Mouse (Mus musculus): ENCODE results near the gene Sp6. TPM values are rescaled to one million over a fixed set of nuclear protein-coding genes. Genes with fewer than 3 reads are reported as not detected.

Sp6 gene
- not detected for total RNA-seq (2023)

DNA sequence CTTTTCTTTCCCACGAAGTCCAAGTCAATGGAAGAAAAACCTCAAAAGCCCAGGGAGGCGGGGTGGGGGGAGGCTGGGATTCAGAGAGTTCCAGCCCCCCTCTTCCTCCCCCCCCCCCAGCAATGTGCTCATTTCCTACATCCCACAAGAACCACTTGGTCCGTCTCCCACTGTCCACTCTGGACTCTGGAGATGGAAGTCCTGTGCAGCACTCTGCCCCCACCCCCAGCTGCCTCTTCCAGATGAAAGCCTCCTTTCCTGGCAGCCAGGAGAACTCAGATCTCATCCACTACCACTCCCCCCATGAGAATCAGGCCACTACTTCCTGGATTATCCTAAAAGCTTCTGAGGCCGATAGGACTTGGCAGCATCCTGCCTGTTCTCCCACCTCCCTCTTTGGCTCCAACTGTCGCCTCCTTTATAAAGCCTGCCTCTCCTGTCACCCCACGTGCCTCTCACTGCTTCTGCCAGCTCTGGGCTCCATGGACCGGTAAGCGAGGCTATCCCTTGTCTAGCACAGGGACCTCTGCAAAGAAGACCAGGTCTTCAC is at the start of gene Sp6:
TSS of gene Sp6 (plus strand) at position 274 of the 550 bp plus-strand sequence.

DNA sequence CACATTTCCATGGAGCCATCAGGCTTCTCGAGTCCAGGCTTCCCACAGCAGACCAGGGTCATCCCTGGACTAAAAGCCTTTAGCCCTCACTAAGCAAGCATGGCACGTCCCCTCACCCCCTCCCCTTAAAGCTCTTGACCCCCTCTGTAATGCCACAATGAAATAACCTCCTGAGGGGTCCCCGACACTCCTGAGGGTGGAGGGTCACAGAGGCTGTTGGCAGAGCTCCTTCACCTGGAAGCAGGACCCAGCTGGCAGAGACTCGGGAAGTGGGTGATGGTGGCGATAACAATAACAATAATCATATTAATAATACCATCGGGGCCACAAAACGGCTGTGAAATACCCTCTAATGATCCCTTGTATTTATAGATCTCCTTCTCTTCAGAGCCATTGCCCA is 30.3 kb upstream of the Sp6 start, which contains the start of gene Sp2:
TSS of gene Sp2 (minus strand) at position 101 of the 400 bp plus-strand sequence.

DNA sequence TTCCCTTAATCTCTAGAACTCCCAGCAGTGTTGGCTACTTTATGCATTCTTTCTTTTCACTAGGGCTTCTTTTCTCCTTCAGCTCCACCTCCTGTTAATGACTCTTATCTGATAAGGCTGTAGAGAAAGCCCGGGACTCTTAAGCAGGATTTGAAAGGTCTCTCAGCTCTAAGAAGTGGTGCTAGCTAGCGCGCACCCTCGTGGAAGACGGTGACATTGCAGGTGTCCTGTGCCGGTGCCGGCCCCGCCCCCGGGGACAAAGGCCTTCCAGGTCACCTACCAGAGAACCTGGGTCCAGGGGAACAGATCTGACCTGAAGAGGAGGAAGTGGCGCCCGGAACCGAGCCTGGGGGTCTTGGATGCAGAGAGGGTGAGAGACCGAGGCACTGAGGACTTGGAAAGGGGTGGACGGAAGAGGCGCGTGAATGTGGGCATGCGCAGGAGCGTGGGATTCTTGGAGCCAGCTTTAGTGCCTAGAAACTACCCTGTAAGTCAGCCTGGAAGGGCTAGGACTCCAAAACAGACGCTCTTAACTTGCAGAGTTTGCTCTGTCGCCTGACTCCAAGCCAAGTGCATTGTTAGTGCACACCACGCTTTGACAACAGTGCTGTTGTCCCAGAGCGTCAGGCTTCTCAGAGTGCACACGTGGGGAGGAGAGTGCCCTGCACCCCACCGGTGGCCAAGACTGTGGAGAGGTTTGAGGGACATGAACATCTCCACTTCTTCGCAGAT is 16.7 kb downstream of the Sp6 start, which contains the start of gene Scrn2:
TSS of gene Scrn2 (plus strand) at position 253 of the 732 bp plus-strand sequence.

DNA sequence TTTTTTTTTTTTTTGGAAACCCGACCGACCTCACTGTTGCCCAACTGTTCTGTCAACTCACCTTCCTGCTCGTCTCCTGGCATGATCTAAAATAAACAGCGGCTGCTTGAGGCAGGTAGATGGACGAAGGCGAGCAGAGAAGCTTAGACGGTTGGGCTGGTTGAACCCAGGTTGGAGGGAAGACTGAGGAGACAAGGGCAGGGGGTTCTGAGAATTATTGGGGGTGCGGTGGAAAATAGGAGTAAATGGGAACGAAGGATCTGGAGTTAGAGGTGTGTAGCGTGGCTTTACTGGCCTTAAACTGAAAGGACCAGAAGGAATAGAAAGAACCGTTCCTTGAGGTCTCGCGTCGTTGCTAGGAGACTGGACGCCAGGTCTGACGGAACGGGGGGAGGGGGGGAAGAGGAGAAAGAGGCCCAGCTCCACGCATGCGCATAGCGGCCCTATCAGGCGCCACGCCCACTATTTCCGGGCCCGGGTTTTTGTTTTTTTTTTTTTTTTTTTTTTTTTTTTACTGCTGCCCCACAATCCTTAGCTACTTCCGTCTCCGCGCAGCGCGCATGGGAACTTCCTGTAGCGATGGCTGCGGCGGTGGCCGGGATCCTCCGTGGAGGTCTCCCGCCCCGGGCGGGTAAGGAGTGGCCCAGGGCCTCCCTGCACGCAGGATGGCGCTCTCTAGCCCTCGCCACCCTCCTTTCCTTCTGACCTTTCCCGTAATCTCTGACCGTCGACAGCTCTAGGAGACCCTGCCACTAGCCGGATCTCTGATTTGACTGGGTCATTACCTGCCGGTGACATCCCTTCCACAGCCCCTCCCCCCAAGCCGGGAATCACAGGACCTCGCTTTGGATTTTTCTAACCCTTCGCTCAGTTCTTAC is 28.1 kb downstream of the Sp6 start, which contains the start of the genes Lrrc46 and Mrpl10:
TSS of gene Lrrc46 (minus strand) at position 386 of the 878 bp plus-strand sequence.
TSS of gene Mrpl10 (plus strand) at position 539 of the 878 bp plus-strand sequence.

DNA sequence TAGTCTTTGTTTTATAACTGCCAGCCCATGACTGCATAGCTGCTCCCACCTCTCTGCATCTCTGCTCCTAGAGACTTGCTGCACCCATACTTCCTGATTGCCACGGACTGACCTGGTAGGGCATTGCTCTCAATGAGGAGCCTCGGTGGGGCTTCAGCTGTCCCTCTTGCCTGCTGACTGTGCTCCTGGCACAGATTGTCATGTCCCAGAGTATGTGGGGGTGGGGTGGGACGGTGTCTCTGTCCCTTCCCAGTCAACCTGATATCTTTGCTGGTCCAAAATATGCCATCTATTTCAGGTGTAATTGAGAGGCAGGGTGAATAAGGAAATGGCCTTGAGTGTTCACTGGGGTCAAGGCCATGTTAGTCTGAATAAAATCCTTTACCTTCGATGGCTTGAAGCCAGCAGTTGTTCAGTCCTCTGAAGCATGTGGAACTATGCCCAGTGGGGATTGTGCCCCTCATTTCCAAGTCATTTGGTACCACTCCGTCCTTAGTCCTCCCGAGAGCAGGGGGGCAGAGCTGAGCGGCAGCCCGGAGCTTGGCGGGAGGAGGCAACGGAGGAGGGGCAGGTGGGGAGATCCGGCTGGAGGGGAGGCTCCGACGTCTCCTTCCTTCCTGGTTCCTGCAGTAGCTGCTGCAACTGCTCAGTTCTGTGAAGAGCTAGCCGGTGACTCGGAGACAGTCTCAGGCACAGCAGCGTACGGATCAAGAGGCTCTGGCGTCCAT is 37.2 kb downstream of the Sp6 start, which contains the start of gene Osbpl7:
TSS of gene Osbpl7 (plus strand) at position 413 of the 728 bp plus-strand sequence.

Other genes starting within 250 kb of the Sp6 start
- gene Snx11, start 235.8 kb upstream of the Sp6 start, total RNA-seq (2023): 10 to 100 TPM; 71.1 to 80.8 TPM
- gene Cbx1, start 224.3 kb upstream of the Sp6 start, total RNA-seq (2023): 10 to 100 TPM; 68.3 to 76.4 TPM
- gene Nfe2l1, start 183.4 kb upstream of the Sp6 start, total RNA-seq (2023): 10 to 100 TPM; 88.8 to 92.0 TPM
- not detected for gene Copz2, start 163.5 kb upstream of the Sp6 start, total RNA-seq (2023)
- gene Cdk5rap3, start 96.9 kb upstream of the Sp6 start, total RNA-seq (2023): 10 to 100 TPM; 41.2 to 60.8 TPM
- gene Prr15l, start 85.3 kb upstream of the Sp6 start, total RNA-seq (2023): not detected
- 10 to 100 TPM; 23.5 to 25.4 TPM for gene Pnpo, start 69.4 kb upstream of the Sp6 start, total RNA-seq (2023)
- 10 to 100 TPM; 45.7 to 47.3 TPM for gene Sp2, start 30.4 kb upstream of the Sp6 start, total RNA-seq (2023)
- gene Scrn2, start 16.5 kb downstream of the Sp6 start, total RNA-seq (2023): 1 to 10 TPM; 7.1 to 9.1 TPM
- not detected for gene Lrrc46, start 28.0 kb downstream of the Sp6 start, total RNA-seq (2023)
- 10 to 100 TPM; 43.3 to 50.2 TPM for gene Mrpl10, start 28.2 kb downstream of the Sp6 start, total RNA-seq (2023)
- 10 to 100 TPM; 37.3 to 45.2 TPM for gene Osbpl7, start 37.2 kb downstream of the Sp6 start, total RNA-seq (2023)
- gene Tbx21, start 101.9 kb downstream of the Sp6 start, total RNA-seq (2023): 1 to 10 TPM; 3.0 to 3.1 TPM
- gene Tbkbp1, start 138.1 kb downstream of the Sp6 start, total RNA-seq (2023): under 1 TPM; 0.42 to 0.90 TPM
- gene Kpnb1, start 174.5 kb downstream of the Sp6 start, total RNA-seq (2023): 100 to 1,000 TPM; 171 to 177 TPM

Data from B cell, adult 67 days (primary cell).